Mouse (Mus musculus) 3134 (cell line): ENCODE results near the gene Oaz2.
"Not testable (repeated sequence)": the region's sequence is repeated elsewhere in the genome, so short reads cannot be mapped to it uniquely, and the experiment has no call there.

ENCODE experiments used
- DNase-seq: peaks from one replicate; pipeline ENCODE4 v3.0.0-alpha.2; 2011; ENCODE audit warnings: low spot score; ENCODE audit not compliant: insufficient read length; ENCODE audit errors: extremely low read depth

Oaz2 gene

DNA sequence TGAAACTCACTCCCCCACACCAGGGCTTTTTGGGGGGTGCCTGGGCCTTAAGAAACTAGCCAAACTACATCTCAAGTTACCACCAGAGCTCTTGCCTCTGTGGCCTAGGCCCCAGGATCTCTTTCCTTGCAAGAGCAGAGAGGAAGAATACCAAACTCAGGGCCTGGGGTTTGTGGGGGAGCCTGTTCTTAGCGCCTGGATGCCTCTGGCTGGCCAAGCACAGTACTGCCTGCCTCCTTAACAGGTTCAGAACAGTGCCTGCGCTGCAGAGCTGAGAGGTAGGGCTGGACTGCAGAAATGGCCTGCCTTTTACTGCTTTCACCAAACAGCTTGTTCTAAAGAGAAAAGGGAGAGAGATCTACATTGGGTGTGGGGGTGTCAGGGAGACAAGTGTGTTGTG, 22.1 kb downstream of the Oaz2 start:
- DNase-seq, result not testable (repeated sequence)

DNA sequence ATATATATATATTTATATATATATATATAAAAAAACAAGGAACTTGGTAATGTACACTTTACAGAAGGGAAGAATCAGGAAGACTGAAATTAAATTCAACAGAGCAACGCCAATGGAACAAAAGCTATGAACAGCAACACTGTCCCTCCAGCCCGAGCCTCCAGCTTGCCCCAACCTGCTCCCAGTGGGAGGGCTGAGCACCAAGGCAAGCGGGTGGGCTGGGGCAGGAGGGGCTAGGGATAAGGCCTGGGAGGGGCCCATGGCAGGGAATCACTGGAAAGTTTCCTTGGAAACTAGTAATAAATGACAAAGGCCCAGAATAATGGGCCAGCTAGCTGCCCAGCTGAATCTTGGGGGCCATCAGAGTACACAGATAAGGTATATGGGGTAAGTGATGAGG, 24.7 kb downstream of the Oaz2 start:
- no peak for DNase-seq

DNA sequence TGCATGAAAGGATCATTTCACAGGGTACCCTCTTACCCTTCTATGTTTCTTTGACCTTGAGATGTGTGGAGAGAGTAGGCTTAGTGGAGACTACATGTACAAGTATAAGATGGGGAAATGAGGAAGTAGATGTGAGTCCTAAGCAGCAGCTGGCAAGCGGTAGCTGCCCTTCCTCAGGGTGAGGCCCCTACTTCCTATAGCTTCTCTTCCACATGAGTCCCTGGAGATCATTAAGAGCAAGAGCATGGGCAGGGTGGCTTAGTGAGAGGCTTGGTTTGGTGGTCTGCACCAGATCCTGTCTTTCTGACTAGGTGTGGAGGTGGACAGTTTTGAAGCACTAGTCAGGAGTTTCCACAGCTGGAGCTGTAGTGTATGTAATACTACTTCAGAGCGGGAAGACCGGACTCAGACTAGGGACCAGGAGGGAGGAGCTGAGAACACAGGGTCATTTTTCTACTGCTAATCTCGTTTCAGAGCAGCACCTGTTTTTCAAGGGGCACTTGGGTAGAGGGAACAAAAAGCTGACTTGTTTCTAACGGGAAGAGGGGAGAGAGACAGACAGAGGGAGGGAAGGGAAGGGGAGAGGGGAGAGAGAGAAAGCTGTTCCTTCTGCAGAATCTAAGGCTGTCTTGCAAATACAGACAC, 25.3 kb downstream of the Oaz2 start:
- no peak for DNase-seq

DNA sequence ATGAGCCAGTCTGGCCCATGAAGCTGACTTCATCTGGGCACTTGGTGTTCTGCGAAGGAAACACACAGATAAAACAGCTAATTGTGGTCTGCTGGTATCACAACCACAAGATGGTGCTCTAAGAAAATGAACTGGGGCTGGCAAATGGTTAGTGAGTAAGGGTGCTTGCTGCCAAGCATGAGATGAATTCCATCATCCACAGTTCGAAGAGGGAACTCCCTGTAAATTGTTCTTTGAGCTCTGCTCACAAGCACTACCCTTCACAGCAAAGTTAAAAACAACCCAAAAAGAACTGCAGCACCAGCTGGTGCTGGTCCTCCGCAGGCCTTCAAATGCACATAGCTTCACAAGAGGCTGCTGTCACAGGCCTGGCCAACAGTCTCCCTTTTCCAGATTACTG, 27.8 kb downstream of the Oaz2 start:
- DNase-seq, result no peak

DNA sequence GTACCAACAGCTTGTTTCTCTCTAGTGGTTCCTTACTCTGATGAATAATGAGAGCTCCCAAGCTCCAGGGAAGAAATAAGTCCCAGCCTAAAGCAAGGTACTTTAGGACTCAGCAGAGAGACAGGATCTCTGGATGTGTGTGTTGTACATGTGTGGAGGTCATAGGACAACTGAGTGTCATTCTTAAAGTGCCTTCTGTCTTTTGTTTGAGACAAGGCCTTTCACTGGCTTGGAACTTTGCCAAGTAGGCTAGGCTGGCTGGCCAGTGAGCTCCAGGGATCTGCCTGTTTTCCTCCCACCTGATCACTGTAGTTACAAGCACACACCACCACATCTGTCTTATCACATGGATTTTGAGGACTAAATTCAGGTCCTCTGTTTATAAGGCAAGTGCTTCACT, 28.5 kb downstream of the Oaz2 start:
- no peak for DNase-seq

DNA sequence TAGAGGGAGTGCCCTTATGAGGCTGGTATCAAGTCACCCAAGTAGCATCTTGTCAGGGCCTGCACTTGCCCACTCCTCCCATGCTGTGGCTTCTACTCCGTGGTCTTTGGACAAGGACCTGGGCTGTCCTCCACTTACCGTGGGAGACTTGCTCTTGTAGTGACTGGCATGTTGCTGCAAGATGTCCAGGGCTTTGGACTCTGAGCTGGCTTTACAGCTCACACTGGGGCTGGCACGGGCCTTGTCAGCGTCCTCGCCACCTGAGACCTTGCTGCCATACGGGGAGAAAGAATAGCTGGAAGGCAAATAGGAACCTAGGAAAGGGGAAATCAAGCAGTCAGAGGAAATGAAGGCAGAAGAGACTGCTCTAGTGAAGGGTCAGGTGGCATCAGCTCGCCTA, 29.6 kb downstream of the Oaz2 start:
- DNase-seq, result no peak

DNA sequence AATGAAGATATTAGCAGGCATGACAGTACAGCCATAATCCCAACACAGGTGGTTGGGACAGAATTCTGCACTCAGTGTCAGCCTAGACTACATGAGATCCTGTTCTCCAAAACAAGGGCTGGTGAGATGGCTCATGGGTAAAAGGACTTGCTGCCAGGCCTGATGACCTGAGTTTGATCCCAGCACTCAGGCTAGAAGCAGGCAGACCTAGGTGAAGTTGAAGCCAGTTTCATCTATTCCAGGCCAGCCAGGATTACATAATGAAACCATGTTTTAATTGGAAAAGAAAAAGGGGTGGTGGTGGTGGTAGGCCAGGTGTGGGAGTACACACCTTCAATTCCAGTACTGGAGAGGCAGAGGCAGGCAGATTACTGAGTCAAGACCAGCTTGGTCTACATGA, 30.2 kb downstream of the Oaz2 start:
- DNase-seq, result no peak

DNA sequence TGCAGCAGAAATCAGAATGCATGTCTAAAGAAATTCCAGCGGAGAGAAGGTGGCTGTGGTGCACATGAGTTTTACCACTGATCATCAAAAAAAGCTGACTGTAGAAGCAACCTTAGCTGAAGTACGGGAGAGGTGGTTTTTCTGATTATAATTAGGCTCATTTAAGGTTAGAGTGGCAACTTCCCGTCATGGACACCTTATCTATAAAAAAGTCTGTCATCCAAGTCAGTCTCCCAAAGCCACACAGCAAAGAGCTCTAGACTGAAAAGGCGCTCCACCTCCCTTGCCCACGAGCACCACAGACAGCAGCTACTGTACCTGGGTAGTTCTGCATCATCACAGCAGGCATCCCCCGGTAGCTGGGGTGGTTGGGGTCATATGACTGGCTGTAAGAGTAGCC, 32.7 kb downstream of the Oaz2 start:
- DNase-seq, result no peak

DNA sequence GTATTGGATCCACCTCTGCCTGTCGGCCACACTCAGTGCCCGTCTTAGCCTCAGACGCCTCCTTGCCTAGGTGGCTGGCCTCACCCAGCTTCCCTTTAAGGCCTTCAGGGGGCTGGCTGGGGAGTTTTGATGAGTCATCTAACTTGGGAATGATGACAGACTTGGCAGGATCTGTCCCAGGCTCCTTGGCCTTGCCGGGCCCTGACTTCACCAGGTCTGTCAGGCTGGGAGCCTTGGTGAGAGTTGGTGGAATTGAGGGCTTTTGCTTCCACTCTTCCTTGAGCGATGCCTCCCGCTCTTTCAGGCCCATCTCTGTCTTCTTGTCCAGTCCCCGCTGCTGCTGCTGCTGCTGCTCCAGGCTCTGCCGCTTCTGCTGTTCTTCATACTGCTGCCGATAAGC, 34.5 kb downstream of the Oaz2 start:
- DNase-seq, result peak; percentile 58

DNA sequence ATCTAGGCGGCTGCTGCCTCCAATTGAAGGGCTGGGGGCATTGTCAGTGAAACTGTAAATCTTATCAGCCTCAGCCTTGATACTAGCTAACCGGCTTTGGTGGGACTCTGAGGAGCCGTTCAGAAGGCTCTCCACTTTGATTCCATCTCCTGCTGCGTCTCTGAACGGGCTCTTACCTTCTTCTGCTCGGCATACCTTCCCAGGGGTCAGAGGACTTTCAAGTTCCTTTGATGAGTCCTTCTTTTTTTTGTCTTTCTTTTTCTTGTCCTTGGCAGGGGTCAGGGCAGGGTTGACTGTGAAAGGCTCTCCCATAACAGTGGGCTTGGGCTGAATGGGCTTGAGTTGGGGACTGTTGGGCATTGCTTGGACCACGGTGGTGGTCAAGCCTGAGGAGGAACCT, 35.4 kb downstream of the Oaz2 start:
- DNase-seq, result no peak

DNA sequence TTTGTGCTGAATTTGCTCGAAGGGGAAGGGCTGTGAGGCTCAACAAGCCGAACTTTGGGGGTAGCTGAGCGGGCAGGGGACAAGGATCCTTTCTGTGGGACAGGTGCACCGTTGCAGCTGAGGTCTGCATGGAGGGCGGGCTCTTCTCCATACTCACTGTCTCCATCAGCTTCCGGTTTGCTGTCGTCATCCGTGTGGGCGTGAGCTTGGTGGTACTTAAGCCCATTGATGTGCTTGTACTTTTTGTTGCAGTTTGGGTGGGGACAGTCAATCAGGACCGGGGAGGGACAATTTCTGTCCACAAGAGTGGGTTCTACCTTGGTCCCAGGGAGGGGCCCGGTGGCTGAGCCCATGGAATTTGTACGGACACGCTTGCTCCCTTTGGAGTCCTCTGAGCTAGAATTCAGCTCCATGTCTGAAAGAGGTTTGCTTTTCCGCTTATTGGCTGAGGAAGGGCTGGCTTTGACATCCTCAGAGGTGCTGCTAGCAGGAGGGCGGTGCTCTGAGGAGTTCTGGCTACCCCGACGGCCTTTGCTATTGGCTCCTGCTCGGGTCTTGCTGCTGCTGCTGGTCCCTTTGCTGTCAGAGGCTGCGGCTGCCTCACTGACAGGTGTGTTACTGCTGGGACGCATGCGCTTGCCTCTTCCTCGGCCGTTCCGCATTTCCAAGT, 36.3 kb downstream of the Oaz2 start:
- no peak for DNase-seq

DNA sequence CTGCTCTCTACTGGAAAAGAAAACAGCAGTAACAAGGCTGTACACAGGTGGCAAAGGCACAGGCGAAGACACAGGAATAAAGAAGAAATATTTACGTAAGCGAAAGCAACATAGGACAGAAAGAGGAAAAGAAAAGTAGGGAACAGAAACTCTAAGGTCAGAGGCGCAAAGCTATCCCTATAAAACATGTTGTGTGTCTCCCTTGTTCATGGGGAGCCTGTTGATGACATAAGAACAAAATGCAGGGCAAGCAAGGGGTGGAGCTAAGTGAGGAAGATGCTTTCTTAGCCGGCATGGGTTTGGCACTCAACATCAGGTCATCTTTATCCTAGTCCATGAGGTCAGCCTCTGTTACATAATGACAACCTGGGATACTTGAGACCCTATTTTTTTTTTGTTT, 50.4 kb downstream of the Oaz2 start:
- DNase-seq, result no peak

DNA sequence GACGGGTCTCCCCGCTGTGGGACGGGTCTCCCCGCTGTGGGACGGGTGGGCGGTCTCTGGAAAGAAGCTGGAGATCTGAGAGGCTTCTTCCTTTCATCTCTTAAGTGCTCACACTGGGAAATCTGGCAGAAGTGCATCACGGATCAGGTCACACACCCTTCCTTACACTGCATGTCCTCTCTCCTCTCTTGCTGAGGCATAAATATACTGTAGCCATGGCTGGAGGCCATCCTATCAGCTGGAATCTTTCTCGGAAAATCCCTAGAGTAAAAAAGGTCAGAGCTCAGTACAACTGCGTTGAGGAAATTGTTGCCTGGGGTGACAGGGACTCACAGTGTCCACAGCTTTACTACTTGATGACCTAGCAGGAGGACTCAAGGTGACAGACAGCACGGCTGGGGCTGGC, 53.4 kb downstream of the Oaz2 start:
- no peak for DNase-seq

DNA sequence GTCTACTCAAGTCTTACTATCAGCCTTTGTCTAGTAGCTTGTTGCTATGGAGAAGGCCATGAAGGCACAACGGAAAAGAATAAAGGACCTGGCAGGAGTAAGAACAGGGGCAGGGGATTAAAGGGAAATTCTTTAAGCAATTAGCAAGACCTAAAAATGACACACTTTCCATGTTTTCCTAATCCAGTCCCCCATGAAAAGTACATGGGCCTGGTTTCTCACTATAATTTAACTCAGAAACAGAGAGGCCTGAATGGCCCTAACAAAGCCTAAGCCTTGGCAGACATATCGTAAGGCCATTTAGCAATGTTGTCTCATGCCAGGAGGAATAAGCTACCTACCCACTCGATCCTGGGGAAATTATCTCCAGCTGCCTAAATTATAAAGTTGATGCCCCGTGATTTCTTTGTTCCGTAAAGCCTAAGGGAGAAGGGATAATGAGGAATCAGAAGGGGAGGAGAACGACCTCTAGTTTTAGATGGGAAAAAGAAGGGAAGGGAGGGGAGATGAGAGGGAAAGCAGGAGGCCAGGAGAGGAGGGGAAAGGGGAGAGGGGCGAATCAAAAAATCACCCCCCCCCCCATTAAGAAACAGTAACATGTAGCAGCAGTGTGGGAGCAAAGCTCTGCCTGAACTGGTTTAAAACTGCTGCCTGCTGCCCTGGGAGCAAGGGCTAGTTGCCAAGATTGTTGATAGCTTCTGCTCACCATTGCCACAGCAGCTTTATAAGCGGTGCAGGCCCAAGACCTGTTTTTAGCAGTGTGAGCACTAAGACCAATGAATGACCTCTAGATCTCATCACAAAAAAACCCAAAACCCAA, 56.9 kb downstream of the Oaz2 start:
- no peak for DNase-seq

DNA sequence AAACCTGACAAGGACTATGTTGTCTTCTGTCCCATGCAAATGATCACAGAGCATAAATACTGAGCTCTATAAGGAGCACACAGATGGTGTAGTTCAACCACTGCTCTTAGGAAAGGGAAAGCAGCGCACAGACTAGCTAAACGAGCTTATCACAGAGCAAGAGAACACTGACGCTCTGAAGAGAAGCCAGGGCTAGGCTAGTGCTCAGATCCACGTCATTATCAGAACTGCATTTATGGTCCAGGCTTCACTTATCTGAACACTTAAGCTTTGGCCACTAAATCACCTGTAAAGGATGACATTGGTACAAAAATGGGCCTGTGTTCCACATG, 57.5 kb downstream of the Oaz2 start:
- no peak for DNase-seq

DNA sequence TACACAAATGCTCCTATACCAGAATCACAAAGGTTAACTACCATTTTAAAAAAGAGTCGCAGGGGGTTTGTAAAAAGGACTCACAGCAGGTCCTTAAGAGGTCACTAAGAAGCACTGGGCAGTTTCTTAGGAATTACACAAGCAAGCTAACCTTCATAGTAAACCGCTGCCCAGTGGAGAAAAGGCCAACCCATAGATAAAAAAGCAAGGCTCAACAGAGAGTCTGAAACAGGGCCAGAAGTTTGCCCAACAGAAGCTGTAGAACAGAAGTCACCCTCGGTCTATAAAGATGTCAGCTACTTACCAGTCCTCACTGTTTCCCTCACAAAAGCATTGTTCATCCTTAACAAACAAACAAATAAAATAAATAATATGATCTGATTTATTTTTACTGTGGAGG, 58.6 kb downstream of the Oaz2 start:
- no peak for DNase-seq

DNA sequence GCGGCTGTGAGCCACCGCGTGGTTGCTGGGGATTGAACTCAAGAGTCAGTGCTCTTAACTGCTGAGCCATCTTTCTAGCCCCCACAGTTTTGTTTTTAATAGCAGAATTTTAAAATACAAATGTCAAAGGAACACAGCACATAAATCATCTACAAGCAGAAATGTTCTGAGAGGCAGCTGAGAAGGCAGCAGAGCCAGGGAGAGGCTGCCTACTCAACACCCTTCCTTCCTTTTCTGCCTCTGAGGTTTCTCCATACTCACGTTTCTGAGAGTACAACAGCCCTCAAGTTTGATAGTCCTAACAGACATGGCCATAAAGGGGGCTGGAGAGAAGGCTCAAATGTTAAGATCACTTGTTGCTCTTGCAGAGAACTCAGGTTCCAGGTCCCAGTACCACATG, 59.7 kb downstream of the Oaz2 start:
- DNase-seq, result no peak

DNA sequence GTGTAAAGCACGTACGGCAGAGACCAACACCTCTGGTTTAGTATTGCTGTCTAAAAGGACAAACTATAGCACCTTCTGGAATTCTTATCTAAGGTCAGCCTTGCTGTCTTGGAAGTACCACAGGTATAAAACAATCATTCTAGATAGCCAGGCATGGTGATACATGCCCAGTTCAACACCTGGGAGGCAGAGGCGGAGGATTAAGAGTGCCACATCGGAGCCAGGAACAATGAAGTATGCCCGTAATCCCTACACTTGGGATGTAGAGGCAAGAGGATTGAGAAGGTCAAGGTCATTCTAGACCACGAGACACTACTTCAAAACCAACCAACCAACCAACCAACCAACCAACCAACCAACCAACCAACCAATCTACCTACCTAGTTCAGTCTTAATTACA, 60.8 kb downstream of the Oaz2 start:
- DNase-seq, result no peak

DNA sequence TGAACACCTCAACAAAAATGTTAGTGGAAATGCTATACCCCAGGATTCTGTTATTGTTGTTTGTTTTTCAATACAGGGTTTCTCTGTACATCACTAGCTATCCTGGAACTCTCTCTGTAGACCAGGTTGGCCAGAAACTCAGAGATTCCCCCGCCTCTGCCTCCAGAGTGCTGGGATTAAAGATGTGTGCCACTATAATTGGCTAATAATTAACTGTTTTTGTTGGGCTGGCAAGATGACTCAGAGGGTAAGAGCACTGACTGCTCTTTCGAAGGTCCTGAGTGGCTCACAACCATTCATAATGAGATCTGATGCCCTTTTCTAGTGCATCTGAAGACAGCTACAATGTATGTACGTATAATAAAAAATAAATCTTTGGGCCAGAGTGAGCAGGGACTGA, 67.1 kb downstream of the Oaz2 start:
- DNase-seq, result no peak
